Mouse (Mus musculus) naive thymus-derived CD4-positive, alpha-beta T cell, adult 2 months (primary cell): Measurements from ENCODE around the gene Cd69.

Source experiments
- DNase-seq: peaks from one replicate; pipeline ENCODE4 v3.0.0-alpha.2; 2011; ENCODE audit warnings: low read depth

The Cd69 gene

GRCm38 (mm10) chr6:129275220-129275619, at the start of gene Cd69:
Cd69 (minus strand) TSS chr6:129275436.
- peak; percentile 96 for DNase-seq

GRCm38 (mm10) chr6:129319331-129319730, 44.1 kb upstream of the Cd69 start:
- DNase-seq = no peak

GRCm38 (mm10) chr6:129318395-129318794, 43.2 kb upstream of the Cd69 start:
- DNase-seq = peak; percentile 75

- no peak for DNase-seq
Measured at GRCm38 (mm10) chr6:129316463-129316862, 41.2 kb upstream of the Cd69 start.

- no peak for DNase-seq
Measured at GRCm38 (mm10) chr6:129315698-129316097, 40.5 kb upstream of the Cd69 start.

GRCm38 (mm10) chr6:129314655-129315168, 39.5 kb upstream of the Cd69 start:
- no peak for DNase-seq

- DNase-seq = no peak
Measured at GRCm38 (mm10) chr6:129312499-129312898, 37.3 kb upstream of the Cd69 start.

- DNase-seq = peak; percentile 53
Measured at GRCm38 (mm10) chr6:129304180-129304579, 28.9 kb upstream of the Cd69 start.

GRCm38 (mm10) chr6:129288708-129289107, 13.5 kb upstream of the Cd69 start:
- DNase-seq = no peak

- DNase-seq = peak; percentile 95
Measured at GRCm38 (mm10) chr6:129284384-129285104, 9.3 kb upstream of the Cd69 start.

- peak; percentile 65 for DNase-seq
Measured at GRCm38 (mm10) chr6:129283271-129283670, 8.0 kb upstream of the Cd69 start.

- no peak for DNase-seq
Measured at GRCm38 (mm10) chr6:129276483-129276882, 1.2 kb upstream of the Cd69 start.

GRCm38 (mm10) chr6:129275624-129276203, 478 bp upstream of the Cd69 start:
- peak; percentile 79 for DNase-seq

GRCm38 (mm10) chr6:129274476-129274875, 760 bp downstream of the Cd69 start:
- DNase-seq = peak; percentile 64

- peak; percentile 90 for DNase-seq
Measured at GRCm38 (mm10) chr6:129273662-129274061, 1.6 kb downstream of the Cd69 start.

- DNase-seq = no peak
Measured at GRCm38 (mm10) chr6:129266438-129267022, 8.7 kb downstream of the Cd69 start.

- DNase-seq = no peak
Measured at GRCm38 (mm10) chr6:129265821-129266220, 9.4 kb downstream of the Cd69 start.

- peak; percentile 11 for DNase-seq
Measured at GRCm38 (mm10) chr6:129260940-129261339, 14.3 kb downstream of the Cd69 start.

GRCm38 (mm10) chr6:129260034-129260433, 15.2 kb downstream of the Cd69 start:
- peak; percentile 71 for DNase-seq

GRCm38 (mm10) chr6:129256018-129256417, 19.2 kb downstream of the Cd69 start:
- DNase-seq = peak; percentile 78

GRCm38 (mm10) chr6:129254949-129255602, 20.2 kb downstream of the Cd69 start:
- DNase-seq = peak; percentile 89

GRCm38 (mm10) chr6:129254314-129254713, 20.9 kb downstream of the Cd69 start:
- no peak for DNase-seq

GRCm38 (mm10) chr6:129248243-129248642, 27.0 kb downstream of the Cd69 start:
- DNase-seq = peak; percentile 80
